Mouse (Mus musculus) embryo, embryonic 11.5 days (tissue): ENCODE data around the gene Itgb2.

Source experiments
- DNase-seq: peaks from one replicate; pipeline ENCODE4 v3.0.0-alpha.2; 2012; ENCODE audit warnings: low read depth, low spot score

The Itgb2 gene

DNA sequence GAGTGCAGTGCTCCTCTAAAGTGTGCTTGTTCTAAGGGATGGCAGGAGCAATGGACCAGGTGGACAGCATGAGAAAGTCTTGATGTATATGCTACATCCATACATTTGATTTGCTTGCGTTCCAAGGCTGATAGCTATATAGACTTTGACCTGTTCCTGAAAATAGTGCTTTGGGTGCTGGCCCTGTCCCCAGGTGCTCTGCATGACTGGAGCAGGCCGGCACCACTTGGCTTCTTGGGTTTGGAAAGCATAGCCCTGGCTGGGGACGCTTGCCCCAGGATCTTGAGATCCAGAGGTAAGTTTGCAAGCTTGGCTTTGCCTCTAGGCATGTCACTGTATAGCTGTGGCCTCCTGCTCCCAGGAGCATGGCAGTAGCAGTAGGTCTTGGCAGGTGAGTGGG is 56.6 kb downstream of the Itgb2 start:
- DNase-seq, result no peak

DNA sequence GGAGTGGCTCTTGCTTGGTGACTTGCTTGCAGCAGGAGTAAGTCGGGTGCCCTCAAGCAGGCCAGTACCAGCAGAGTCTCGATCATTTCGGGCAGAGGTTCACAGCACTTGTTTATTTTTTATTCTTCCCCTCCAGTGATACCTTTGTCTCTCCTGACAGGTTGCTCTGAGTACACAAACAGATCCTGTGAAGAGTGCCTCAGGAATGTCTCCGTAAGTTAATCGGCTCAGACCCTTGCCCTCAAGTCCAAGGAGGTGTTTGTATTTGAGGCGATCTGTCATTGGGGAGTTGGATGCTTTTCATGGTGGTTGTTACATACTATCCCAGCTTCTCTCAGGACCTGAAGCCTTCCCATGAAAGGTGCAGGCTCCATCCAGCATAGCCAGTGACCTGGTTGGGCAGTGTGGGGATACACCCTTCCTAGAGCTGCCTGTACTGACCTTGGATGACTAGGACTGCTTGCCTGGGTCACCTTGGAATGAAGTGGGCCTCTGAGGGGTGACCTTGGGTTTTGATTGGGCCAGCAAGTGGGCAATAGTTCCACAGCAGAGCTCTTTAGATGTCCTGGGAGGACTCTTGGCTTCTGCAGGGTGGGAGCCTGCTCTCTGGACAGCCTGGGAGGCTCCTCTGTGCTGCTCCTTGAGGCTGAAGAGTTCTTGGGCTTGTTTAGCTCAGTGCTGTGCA is 57.2 kb downstream of the Itgb2 start:
- no peak for DNase-seq

DNA sequence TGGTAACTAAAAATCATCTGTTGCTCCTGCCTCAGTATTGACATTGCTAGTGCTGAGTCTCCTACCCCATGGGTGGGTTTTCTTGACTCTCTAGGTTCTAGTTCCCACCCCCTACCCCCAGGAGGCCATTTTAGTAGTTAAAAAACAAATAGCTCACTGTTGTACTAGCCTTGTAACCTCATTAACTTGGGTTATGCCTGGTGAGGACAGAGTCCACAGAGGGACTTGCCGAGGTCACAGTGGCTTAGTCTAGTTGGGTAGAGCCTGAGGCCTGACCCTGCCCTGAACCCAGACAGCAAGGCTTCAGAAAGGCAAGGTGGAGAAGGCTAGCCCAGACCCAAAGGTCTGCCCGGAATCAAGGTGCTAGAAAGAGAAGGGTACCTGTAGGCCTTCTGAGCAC is 58.0 kb downstream of the Itgb2 start:
- no peak for DNase-seq

DNA sequence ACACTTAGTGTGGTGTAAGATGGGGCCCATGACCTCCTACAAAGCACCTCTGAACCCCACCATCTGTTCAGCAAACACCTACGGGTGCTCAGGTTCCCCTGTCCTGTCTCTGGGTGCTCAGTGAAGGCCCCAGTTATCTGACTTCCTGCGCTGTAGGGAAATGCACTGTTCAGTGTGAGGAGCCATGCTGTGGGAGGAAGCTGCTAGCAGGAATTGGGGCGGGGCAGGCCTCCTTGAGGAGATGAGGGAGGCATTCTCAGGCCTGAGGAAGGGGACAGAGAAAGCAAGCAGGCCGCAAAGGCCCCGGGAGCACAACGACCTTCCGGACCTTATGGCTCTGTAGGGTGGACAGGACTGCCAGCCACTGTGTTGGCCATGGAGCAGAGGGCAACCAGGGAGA is 59.1 kb downstream of the Itgb2 start:
- no peak for DNase-seq

DNA sequence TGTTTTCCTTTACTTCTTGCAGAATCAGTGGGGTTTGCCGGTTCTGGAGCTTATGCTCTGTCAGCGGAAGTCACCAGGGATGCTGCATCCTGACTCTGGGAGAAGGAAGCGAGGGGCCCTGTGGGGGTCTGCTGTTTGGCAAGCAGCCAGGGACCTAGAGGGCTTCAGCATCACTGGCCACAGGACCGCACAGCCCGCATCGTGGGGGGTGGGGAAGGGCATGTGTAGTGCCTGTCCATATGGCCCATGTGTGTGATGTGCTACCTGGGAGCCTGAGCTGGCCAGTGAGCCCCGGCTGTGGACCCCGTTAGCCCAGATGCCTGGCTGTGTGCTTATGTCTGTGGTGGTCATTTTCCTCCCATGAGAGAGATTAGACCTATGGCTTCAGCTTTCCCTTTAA is 59.7 kb downstream of the Itgb2 start:
- DNase-seq, result no peak

DNA sequence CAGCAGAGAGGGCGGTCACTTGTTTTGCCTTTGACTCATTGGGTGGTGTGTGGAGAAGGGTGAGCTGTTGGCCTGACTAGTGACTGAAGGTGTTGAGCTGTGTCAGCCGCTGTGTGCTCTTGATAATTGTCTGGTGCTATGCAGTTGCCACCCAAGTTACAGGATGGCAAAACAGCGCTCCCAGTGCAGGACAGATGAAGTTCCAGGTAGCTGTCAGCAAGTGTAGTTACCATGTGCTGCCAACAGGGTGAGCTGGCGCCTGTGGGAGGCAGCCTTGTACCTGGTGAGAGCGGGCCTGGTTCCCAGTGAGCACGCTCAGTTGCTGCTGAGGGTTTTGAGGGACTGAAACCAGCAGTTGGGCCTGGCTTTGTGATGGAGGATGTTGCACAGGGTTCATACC is 60.8 kb downstream of the Itgb2 start:
- peak; percentile 45 for DNase-seq

DNA sequence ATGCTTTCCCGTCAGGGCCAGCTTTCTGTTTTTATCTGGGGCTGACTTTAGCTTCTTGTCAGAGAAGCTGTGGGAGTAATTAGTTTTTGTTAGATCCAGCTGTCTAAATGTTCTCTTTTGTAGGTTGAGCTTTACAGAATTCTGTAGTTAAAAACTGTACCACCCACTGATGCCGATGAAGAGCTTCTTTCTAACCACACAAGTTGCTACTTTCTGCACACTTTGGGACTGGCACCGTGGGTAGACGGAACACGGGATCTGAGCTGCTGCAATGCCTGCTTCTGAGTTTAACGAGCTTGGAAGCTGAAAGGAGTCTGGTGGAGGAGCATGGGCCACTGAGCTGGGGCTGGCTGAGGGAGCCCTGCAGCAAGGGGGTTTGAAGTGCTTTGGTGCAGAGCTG is 61.5 kb downstream of the Itgb2 start:
- no peak for DNase-seq

DNA sequence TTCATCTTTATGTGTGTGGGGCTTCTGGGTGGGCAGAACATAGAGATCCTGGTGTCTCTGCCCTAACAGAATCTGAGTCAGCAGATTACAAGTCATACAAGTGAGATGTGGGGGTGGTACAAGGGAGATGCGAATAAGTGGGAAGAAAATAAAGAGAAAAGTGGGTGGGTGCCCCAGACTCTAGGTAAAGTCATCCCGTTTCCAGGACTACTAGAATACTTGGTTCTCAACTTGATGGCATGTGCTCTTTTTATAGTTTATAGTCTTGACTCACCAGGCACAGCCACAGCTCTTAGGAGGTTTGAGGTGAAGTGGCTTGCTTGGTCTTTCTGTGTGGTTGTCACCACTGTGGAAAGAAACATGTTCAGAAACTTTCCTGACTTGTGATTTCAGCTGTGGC is 66.0 kb downstream of the Itgb2 start:
- DNase-seq, result no peak

DNA sequence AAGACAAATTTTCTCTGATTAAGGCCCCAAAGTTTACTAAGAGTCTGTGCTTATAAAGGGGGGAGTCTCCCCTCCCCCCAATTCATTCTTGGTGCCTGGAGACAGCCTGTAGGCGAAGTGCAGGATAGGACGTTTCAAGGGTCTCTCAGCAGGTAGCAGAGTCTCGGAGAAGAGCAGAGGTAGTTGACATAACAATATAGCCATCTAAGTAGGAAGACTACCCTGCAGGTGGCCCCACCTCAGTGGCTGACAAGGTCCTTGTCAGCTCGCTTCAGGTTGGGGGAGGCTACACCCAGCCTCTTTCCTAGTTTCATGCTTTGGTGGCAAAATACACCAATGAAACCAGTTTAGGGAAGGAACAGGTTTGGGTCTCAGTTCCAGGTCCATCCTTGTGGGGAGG is 73.0 kb downstream of the Itgb2 start:
- DNase-seq, result no peak

DNA sequence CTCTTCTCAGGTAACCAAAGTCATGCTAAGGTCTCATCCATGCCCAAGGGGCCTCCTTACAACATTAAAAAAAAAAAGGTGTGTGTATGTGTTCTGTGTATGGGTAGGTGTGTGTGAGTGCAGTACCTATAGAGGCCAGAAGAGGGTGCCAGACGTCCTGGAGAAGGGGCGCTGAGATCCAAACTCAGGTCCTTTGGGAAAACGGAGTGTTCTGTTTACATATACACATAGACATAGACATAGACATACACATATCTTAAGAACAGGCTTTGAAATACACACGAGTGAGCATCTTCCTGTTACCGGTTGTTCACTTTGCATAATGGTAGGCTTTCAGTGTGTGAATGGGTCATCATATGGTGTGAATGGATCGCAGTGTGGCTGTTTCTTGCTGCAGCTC is 74.1 kb downstream of the Itgb2 start:
- no peak for DNase-seq

DNA sequence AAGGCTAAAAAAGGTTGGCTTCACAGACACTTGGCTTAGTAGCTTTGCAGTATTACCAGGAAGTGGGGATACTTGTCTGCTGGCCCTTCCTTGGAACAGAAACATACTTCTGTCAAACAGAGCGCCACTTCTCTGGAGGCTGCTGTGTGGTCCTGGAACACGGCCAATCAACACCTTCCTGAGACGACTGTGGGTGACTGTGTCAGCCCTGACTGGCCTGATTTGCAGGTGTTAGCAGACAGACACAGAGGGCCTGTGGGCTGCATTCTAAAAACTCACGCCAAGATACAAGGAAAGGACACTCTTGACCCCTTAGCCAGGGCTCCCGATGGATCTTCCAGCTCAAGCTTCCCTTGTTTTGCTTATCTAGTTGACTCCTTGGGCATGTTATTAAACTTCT is 74.9 kb downstream of the Itgb2 start:
- DNase-seq, result no peak

DNA sequence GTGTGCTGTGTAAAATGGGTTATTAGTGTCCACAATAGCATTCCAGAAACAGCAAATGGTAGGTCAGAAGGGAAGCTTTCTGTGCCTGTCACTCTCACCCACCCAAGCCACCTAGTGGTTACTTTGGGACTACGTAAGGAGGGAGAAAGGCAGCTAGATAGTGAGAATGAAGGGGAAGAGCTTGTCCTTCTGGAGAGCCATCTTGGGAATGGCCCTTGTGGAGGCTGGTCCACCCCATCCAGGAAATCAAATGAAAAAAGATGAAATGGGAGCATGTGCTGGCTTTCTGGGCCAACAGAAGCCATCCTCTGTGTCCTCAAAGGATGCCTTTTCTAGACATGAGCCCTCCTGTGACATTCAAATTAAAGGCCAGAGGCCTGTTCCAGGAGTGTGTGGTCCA is 75.3 kb downstream of the Itgb2 start:
- no peak for DNase-seq

DNA sequence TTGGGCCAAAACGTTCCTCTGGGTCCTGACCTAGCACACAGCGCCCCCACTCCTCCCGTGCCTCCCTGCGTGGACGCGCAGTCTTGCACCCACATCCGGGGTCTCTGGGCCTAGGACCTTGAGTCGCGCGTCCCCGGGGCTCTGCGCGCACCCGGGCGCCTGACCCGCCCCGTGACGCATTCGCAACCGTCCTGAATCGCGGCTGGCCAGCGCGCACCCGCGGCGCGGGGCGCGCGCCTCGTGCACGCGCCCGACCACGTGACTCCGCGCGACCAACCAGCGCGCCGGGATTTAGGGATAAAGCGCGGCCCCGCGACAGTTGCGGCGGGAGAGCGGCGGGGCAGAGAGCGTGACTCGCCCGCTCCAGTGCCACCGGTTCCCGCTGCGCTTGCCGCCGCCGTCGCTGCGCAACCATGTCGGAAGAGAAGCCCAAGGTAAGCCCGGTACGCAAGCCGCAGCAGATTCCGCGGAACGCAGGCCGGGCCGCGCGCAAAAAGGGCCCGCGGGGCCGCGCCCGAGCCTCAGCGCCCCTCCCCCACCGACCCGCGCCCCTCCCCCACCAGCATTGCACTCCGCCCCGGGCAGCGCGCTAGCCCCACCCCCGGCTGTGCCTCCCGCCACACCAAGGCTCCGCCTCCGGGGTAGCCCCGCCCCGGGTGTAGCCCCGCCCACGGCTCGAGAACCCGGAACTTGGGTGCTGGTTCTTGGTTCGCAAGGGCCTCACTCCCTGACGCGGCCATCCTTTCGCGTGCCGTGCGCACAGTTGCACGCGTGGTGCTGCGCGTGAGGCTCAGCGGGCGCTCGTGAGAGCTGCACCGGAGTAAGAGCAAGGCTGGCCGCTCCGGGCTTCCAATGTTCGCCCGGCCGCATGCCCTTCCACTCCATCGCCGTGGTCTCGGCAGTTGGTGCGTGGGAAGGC is 76.1 kb downstream of the Itgb2 start, which contains the start of the genes Sumo3 and Gm49325:
Sumo3 (plus strand) TSS at position 190 of the 919 bp plus-strand sequence.
Gm49325 (plus strand) TSS at position 290 of the 919 bp plus-strand sequence.
- DNase-seq, result peak; percentile 83

DNA sequence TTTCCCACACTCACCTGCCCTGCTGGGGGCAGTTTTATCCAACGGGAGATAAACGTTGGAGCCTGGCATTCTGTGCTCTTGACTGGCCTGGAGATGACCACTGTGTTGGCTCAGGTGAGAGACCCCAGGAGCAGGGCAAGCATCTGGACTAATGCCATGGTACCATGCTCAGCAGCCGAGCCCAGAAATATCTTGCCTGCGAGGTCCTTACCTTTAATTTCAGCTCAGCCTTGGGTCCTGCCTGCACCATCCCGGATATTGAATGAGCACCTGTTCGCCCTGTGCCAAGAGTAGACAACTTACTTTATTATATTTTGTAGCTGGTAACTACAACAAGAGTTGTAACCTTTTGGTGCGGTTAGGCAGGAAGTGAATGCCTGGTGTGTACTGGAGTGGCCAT is 76.8 kb downstream of the Itgb2 start:
- no peak for DNase-seq

DNA sequence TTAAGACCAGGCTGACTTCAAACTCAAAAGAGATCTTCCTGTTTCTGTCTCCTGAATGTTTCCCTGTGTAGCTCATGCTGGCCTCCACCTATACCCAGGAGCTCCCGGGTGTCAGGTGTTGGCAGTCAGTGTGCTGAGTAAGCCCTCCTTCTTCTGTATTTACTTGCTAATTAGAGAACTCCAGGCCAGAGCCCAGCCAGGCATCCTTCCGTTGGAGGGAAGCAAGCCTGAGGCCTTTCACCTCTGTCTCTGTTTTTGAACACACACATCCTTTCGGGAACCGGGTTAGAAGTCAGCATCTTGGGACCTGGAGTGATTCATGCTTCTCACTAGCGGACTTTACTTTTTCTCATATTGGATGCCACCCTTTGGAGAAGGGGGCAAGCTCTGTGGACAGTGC is 77.4 kb downstream of the Itgb2 start:
- no peak for DNase-seq

DNA sequence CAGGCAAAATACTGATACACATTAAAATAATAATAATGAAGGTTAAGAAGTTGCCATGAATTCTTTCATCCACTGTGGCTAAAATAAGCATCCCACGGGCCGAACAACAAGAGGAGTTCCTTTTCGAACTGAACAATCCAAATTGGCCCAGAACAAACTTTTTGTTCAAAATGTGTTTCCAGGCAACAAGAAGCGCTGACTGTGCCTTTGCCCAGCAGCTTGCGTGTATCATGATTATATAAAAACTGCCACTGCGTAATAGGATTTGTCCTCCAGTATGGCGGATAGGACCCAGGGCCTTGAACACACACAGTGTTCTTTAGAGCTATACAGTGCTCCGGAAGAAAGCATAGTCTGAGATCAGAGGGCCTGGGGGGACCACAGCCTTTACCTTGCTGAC is 78.5 kb downstream of the Itgb2 start:
- DNase-seq, result no peak

DNA sequence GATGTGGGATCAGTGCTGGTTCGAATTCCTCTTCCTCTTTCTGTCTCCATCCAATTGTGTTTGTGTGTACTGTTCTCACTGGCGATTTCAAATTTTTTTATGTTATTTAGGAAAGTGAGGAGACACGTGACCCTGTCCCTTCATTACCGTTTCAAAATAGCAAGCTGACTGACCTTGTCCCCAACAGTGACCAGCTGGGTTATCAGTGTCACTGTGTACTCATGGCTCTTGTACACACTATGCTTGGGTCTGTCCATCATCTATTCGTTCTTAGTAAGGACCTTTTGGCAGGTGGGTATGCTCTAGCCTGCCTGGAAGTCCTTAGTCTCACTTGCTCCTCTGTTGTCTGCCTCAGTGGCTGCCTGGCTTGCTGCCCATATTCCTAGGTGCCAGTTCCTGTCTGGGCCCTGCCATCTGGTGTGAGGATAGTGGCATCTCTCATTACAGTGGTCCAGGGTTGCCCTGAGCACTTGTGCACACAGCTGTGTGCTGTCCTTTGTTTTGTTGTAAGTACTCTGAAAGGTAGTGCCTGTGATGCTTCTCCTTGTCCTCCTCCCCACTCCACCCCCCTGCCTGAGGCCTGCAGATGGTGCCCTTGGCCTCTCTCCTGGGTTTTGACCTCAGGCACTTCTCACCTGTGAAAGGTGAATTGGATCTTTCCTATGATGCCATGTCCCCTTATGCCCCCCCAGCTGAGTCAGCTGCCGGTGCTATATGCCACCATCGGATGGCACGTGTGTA is 80.3 kb downstream of the Itgb2 start:
- DNase-seq, result no peak

DNA sequence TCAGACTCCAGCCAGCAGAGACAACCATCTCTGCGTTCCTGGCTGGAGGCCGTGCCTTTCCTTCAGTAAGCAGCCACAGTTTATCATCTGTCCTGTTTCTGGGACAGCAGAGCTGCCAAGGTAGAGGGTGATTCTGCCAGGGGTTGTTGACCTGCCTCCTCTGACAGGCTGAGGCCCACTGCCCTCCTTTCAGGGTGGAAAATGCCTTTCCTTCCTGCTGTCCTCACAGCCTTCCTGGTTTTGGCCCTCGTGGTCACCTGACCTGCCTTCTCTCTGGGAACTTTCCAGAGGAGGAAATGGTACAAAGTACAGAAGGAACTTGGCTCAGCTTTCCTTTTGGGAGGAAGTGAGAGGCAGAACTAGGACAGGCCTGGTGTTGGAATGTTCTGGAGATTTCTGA is 83.4 kb downstream of the Itgb2 start:
- no peak for DNase-seq
